Mouse (Mus musculus) C2C12 (cell line): ENCODE measurements around the gene Olfr1373.

ENCODE experiments used
- CTCF ChIP-seq: IDR thresholded peaks from one replicate; pipeline ENCODE4 v1.5.1; 2011; ENCODE audit not compliant: control insufficient read depth, insufficient read depth, insufficient read length
- USF1 ChIP-seq: IDR thresholded peaks from one replicate; pipeline ENCODE4 v1.6.1; 2011; ENCODE audit warnings: low read depth, mild to moderate bottlenecking, control low read depth, moderate library complexity

- TF ChIP-seq CTCF (no peak), USF1 (no peak)
Observed at GRCm38 (mm10) chr11:52129171-52129570, 16.2 kb downstream of the Olfr1373 start.
